Mouse (Mus musculus) heart, postnatal 10 days (tissue): ENCODE measurements around the gene Pjvk. TPM values are rescaled to one million over a fixed set of nuclear protein-coding genes. Genes with fewer than 3 reads are reported as not detected.

Experiments used
- DNase-seq, 2 experiments: peaks; one replicate each; pipeline ENCODE4 v3.0.0; 2021
- intact Hi-C: fragments of 180-260 bp; cut with DNase I; formaldehyde crosslinking; loops from one replicate; pipeline ENCODE4 v1.15.1; 2025
- total RNA-seq, 2 experiments: library from RNA; stranded (reverse); gene quantifications; 2 replicates each; pipeline ENCODE4 v1.2.3; 2021

The Pjvk gene
- total RNA-seq, 2 experiments from 2014 or later = 0.45 TPM; not detected in 1

DNA sequence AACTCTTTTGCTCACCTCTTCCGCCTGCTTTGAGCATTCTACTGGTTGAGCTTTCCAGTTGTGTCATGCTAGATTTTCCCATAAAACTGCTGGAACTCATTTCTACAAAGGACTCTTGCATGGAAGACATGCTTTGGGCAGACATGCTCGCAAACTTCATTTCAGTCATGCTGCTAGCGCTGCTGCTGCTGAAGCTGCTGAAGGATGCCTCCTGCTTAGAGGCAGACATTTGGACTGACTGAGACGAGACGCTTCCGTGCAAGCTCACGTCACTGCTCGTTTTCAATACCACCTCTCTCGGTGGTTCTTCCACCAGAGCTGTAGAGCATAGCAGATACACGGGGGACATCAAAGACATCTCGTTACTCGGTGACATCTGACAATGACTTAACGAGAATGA lies 57.4 kb downstream of the Pjvk start:
- intact Hi-C loops = no loop called here
- no peak for DNase-seq

Other genes starting within 250 kb of the Pjvk start
- 1 to 10 TPM; 4.5 to 4.9 TPM for gene Osbpl6, start 242.0 kb upstream of the Pjvk start, total RNA-seq
- gene Prkra, start 461 bp upstream of the Pjvk start, total RNA-seq = 10 to 100 TPM; 16.4 to 18.4 TPM
- gene Fkbp7, start 24.6 kb downstream of the Pjvk start, total RNA-seq = 10 to 100 TPM; 30.3 to 33.6 TPM
- 10 to 100 TPM; 21.3 to 24.3 TPM for gene Plekha3, start 26.8 kb downstream of the Pjvk start, total RNA-seq